Mouse (Mus musculus): ENCODE results near the gene Camk1. TPM values are rescaled to one million over a fixed set of nuclear protein-coding genes. Genes with fewer than 3 reads are reported as not detected.

The Camk1 gene
- total and polyA plus RNA-seq, 3 experiments: 63.0 to 74.8 (median 68.2) TPM

- Histone ChIP-seq H3K27ac (peak within 1 kb of the TSS; percentile 99), H3K9ac (ENCODE audit: low read depth, low read length) (peak within 1 kb of the TSS; percentile 92), H3K4me3 (peak within 1 kb of the TSS; percentile 79), H3K4me1 (ENCODE audit: control insufficient read depth, insufficient read depth, low read length) (peaks cover 6% of the 10 kb centered on the region), H3K27me3 (ENCODE audit: control insufficient read depth, insufficient read depth, low read length) (no peaks in the 10 kb centered on the region), H3K36me3 (ENCODE audit: control insufficient read depth, insufficient read depth, low read length) (no peaks in the 10 kb centered on the region), H3K79me2 (replicated peaks; ENCODE audit: control insufficient read depth, insufficient read depth, low read length) (peaks cover 13% of the 10 kb centered on the region)
- WGBS: under 1% methylated on average over 61 of the region's 61 CpGs
- TF ChIP-seq CTCF (IDR thresholded peaks at IDR 0.05) (peak; percentile 42), EP300 (IDR thresholded peaks at IDR 0.05; ENCODE audit: insufficient read depth, low read depth, low read length) (peak; percentile 37; the same call in 1 of the 2 replicates), POLR2A (IDR thresholded peaks at IDR 0.05; ENCODE audit: insufficient read depth, low read depth, low read length) (peak; percentile 82)
- peak; percentile 92 to 95 for DNase-seq
- intact Hi-C loops (cut with DNase I): loop anchor here (1.0 to 2.0 kb wide), 3 partner anchors 41 to 71 kb away; partner anchors contain the start of genes Brpf1 and Rpusd3
Measured at GRCm38 (mm10) chr6:113377496-113378385, 34.0 kb upstream of the Camk1 start, which contains the start of the genes Tada3 and Arpc4. Tada3 (minus strand) TSS chr6:113377883. Arpc4 (plus strand) TSS chr6:113378115.

GRCm38 (mm10) chr6:113377172-113377495, 33.4 kb upstream of the Camk1 start:
- peaks cover 13% of the 10 kb centered on the region for H3K79me2 ChIP-seq (replicated peaks; ENCODE audit: control insufficient read depth, insufficient read depth, low read length)
- TF ChIP-seq POLR2A (IDR thresholded peaks at IDR 0.05; ENCODE audit: insufficient read depth, low read depth, low read length) (no peak), EP300 (IDR thresholded peaks at IDR 0.05; ENCODE audit: insufficient read depth, low read depth, low read length) (no peak), CTCF (IDR thresholded peaks at IDR 0.05) (no peak)
- 7% methylated on average over 7 of the region's 7 CpGs for WGBS
- H3K4me3 ChIP-seq: peak overlapping the region; percentile 79
- peak overlapping the region; percentile 80 for H3K9ac ChIP-seq (ENCODE audit: low read depth, low read length)
- H3K36me3 ChIP-seq (ENCODE audit: control insufficient read depth, insufficient read depth, low read length): no peaks in the 10 kb centered on the region
- no peaks in the 10 kb centered on the region for H3K27me3 ChIP-seq (ENCODE audit: control insufficient read depth, insufficient read depth, low read length)
- intact Hi-C loops (cut with DNase I): no loop called here
- H3K27ac ChIP-seq: peak overlapping the region; percentile 99
- no peak for DNase-seq
- H3K4me1 ChIP-seq (ENCODE audit: control insufficient read depth, insufficient read depth, low read length): peaks cover 6% of the 10 kb centered on the region

- Histone ChIP-seq H3K9ac (ENCODE audit: low read depth, low read length) (no peak overlapping the region), H3K4me3 (no peak overlapping the region), H3K27ac (no peak overlapping the region), H3K4me1 (ENCODE audit: control insufficient read depth, insufficient read depth, low read length) (peaks cover 1% of the 10 kb centered on the region; the same call in 1 of the 2 replicates), H3K79me2 (replicated peaks; ENCODE audit: control insufficient read depth, insufficient read depth, low read length) (peaks cover 4% of the 10 kb centered on the region), H3K27me3 (ENCODE audit: control insufficient read depth, insufficient read depth, low read length) (no peaks in the 10 kb centered on the region), H3K36me3 (ENCODE audit: control insufficient read depth, insufficient read depth, low read length) (no peaks in the 10 kb centered on the region)
- intact Hi-C loops (cut with DNase I): no loop called here
- no peak for DNase-seq
- WGBS: 92% methylated on average over 4 of the region's 4 CpGs
- TF ChIP-seq CTCF (IDR thresholded peaks at IDR 0.05) (no peak), POLR2A (IDR thresholded peaks at IDR 0.05; ENCODE audit: insufficient read depth, low read depth, low read length) (no peak), EP300 (IDR thresholded peaks at IDR 0.05; ENCODE audit: insufficient read depth, low read depth, low read length) (no peak)
Measured at GRCm38 (mm10) chr6:113373491-113373890, 29.7 kb upstream of the Camk1 start.

GRCm38 (mm10) chr6:113370194-113370929, 26.6 kb upstream of the Camk1 start:
- WGBS: 88% methylated on average over 20 of the region's 20 CpGs
- Histone ChIP-seq H3K9ac (ENCODE audit: low read depth, low read length) (no peak overlapping the region), H3K4me3 (no peak overlapping the region), H3K27me3 (ENCODE audit: control insufficient read depth, insufficient read depth, low read length) (no peaks in the 10 kb centered on the region), H3K4me1 (ENCODE audit: control insufficient read depth, insufficient read depth, low read length) (no peaks in the 10 kb centered on the region), H3K27ac (no peak overlapping the region), H3K36me3 (ENCODE audit: control insufficient read depth, insufficient read depth, low read length) (no peaks in the 10 kb centered on the region), H3K79me2 (replicated peaks; ENCODE audit: control insufficient read depth, insufficient read depth, low read length) (no peaks in the 10 kb centered on the region)
- TF ChIP-seq EP300 (IDR thresholded peaks at IDR 0.05; ENCODE audit: insufficient read depth, low read depth, low read length) (no peak), CTCF (IDR thresholded peaks at IDR 0.05) (no peak), POLR2A (IDR thresholded peaks at IDR 0.05; ENCODE audit: insufficient read depth, low read depth, low read length) (no peak)
- no peak for DNase-seq
- intact Hi-C loops (cut with DNase I): no loop called here

GRCm38 (mm10) chr6:113368577-113368976, 24.8 kb upstream of the Camk1 start:
- Histone ChIP-seq H3K27ac (no peak overlapping the region), H3K27me3 (ENCODE audit: control insufficient read depth, insufficient read depth, low read length) (no peaks in the 10 kb centered on the region), H3K36me3 (ENCODE audit: control insufficient read depth, insufficient read depth, low read length) (no peaks in the 10 kb centered on the region), H3K9ac (ENCODE audit: low read depth, low read length) (no peak overlapping the region), H3K79me2 (replicated peaks; ENCODE audit: control insufficient read depth, insufficient read depth, low read length) (no peaks in the 10 kb centered on the region), H3K4me1 (ENCODE audit: control insufficient read depth, insufficient read depth, low read length) (no peaks in the 10 kb centered on the region), H3K4me3 (no peak overlapping the region)
- DNase-seq: no peak
- TF ChIP-seq EP300 (IDR thresholded peaks at IDR 0.05; ENCODE audit: insufficient read depth, low read depth, low read length) (no peak), POLR2A (IDR thresholded peaks at IDR 0.05; ENCODE audit: insufficient read depth, low read depth, low read length) (no peak), CTCF (IDR thresholded peaks at IDR 0.05) (no peak)
- 92% methylated on average over 5 of the region's 5 CpGs for WGBS
- intact Hi-C loops (cut with DNase I): no loop called here
